Mouse (Mus musculus) midbrain, embryonic 10.5 days (tissue): Measurements from ENCODE around the gene Pms2. TPM values are rescaled to one million over a fixed set of nuclear protein-coding genes. Genes with fewer than 3 reads are reported as not detected.

ENCODE experiments used
- DNase-seq: peaks from one replicate; pipeline ENCODE4 v3.0.0-alpha.2; 2017; ENCODE audit warnings: low spot score
- H3K27ac ChIP-seq: fragments of 300-500 bp; sonication (generic); replicated peaks from 2 replicates; pipeline ENCODE4 v1.5.1; 2016; ENCODE audit warnings: mild to moderate bottlenecking
- H3K27me3 ChIP-seq: fragments of 300-500 bp; sonication (generic); 2 replicates; pipeline ENCODE4 v1.6.1; 2016; ENCODE audit warnings: low read depth, mild to moderate bottlenecking; ENCODE audit not compliant: poor library complexity, severe bottlenecking
- H3K36me3 ChIP-seq: fragments of 300-500 bp; sonication (generic); 2 replicates; pipeline ENCODE4 v1.6.1; 2016; ENCODE audit warnings: mild to moderate bottlenecking, moderate library complexity
- H3K4me1 ChIP-seq: fragments of 300-500 bp; sonication (generic); 2 replicates; pipeline ENCODE4 v1.6.1; 2016
- H3K4me3 ChIP-seq: fragments of 300-500 bp; sonication (generic); 2 replicates; pipeline ENCODE4 v1.5.1; 2016; ENCODE audit warnings: mild to moderate bottlenecking, moderate library complexity
- H3K9me3 ChIP-seq: fragments of 300-500 bp; sonication (generic); replicated peaks from 2 replicates; pipeline ENCODE4 v1.6.1; 2016; ENCODE audit warnings: mild to moderate bottlenecking
- WGBS: fragments of 180-500 bp; shearing (Covaris S2); methylation state at CpG from one replicate; pipeline ENCODE4 v1.1.7; 2016; 5-methylcytosine and 5-hydroxymethylcytosine counted together
- polyA plus RNA-seq: library from polyadenylated mRNA; unstranded; fragments of >200 nt; fragmentation: Nextera tagmentation; extraction: Ambion mirVana; gene quantifications from 2 replicates; pipeline ENCODE4 v1.2.1, GENCODE M21; 2016

Gene Pms2
- 34.8 and 36.8 TPM in 2 replicates for polyA plus RNA-seq

DNA sequence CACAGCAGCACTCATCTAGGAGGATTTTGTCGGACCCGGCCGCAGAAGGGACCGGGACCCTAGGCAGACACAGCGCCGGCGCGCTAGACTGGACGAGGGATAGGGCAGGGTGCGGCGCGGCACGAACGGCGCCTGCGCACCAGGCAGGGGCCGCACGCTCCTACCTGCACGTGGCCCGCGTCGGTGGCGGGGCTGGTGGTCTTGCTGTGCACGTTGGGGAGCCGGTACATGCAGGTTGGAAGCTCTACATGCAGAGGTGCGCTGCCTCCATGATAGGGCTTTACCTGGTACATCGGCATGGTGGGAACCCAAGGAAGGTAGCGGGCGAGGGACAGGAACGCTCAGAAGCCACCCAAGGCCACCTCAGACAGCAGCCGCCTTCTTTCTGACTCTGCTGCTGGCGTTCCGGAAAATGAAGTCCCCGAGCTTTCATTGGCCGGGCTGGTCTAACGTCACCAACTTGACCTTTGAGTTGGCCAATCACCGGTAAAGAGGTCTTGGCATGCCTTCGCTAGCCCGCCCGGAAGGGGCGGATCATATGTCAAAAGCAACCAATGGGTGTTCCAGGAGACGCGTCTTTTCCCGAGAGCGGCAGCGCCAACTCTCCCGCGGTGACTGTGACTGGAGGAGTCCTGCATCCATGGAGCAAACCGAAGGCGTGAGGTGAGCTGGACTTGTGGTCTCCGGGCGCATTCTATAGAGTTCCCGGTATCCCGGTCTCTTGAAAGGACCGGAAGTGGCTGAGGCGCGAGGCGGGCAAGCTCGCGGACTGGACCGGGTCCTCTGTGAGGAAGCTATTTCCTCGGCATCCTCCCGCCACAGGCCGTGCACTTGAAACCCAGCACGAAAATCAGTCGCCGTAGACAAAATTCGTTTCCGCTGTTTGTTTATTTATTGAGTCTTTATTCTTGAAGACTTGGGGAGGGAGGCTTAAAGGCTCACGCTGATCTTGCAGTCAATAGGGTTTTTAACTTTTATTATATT is at the start of gene Pms2, which contains the start of gene Aimp2:
Gene Pms2 (plus strand): TSS at position 548 of the 984 bp plus-strand sequence.
Gene Aimp2 (minus strand): TSS at position 431 of the 984 bp plus-strand sequence.
- H3K27me3 ChIP-seq = no peaks in the 10 kb centered on the region
- peaks cover 28% of the 10 kb centered on the region for H3K4me1 ChIP-seq
- peak within 1 kb of the TSS; percentile 87 for H3K27ac ChIP-seq
- peak; percentile 97 for DNase-seq
- peak within 1 kb of the TSS; percentile 78 for H3K4me3 ChIP-seq
- WGBS = under 1% methylated on average over 70 of the region's 70 CpGs
- H3K9me3 ChIP-seq = no peaks in the 10 kb centered on the region
- peaks cover 51% of the 10 kb centered on the region for H3K36me3 ChIP-seq

GRCm38 (mm10) chr5:143871547-143872169 is 38.1 kb upstream of the Pms2 start:
- Histone ChIP-seq H3K4me3 (no peak overlapping the region), H3K4me1 (no peaks in the 10 kb centered on the region), H3K27ac (no peak overlapping the region), H3K27me3 (no peaks in the 10 kb centered on the region), H3K36me3 (peaks cover 52% of the 10 kb centered on the region), H3K9me3 (no peaks in the 10 kb centered on the region)
- 92% methylated on average over 11 of the region's 11 CpGs for WGBS
- DNase-seq = no peak

DNA sequence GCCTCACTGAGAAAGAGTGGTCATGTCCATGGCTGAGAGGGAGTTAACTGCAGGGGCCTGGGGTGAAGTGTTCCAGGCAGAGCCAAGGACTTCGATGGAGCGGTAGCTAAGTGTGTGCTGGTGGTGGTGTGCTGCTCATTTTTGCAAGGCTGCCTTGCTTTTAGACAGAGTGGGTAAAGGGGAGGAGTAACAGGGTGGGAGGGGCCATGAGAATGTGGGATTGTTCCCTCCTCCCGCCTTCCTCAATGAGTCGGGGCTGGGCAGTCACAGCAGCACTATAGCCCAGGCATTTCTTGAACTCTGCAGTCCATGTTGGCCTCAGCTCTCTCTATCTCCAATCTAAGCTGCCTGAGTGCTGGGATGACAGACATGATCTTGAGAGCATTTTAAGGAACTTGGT is 35.2 kb upstream of the Pms2 start:
- Histone ChIP-seq H3K27me3 (no peaks in the 10 kb centered on the region), H3K27ac (no peak overlapping the region), H3K36me3 (peaks cover 81% of the 10 kb centered on the region), H3K4me1 (no peaks in the 10 kb centered on the region), H3K9me3 (no peaks in the 10 kb centered on the region), H3K4me3 (no peak overlapping the region)
- WGBS = 87% methylated on average over 4 of the region's 4 CpGs
- no peak for DNase-seq

GRCm38 (mm10) chr5:143885274-143885673 is 24.5 kb upstream of the Pms2 start:
- Histone ChIP-seq H3K27ac (no peak overlapping the region), H3K36me3 (peaks cover 99% of the 10 kb centered on the region), H3K4me3 (no peak overlapping the region), H3K27me3 (no peaks in the 10 kb centered on the region), H3K4me1 (no peaks in the 10 kb centered on the region), H3K9me3 (peaks cover 8% of the 10 kb centered on the region; the same call in 1 of the 2 replicates)
- no peak for DNase-seq
- 94% methylated on average over 3 of the region's 3 CpGs for WGBS

GRCm38 (mm10) chr5:143890741-143891140 is 19.0 kb upstream of the Pms2 start:
- no peaks in the 10 kb centered on the region for H3K27me3 ChIP-seq
- H3K9me3 ChIP-seq = peaks cover 5% of the 10 kb centered on the region; the same call in 1 of the 2 replicates
- 86% methylated on average over 6 of the region's 6 CpGs for WGBS
- H3K36me3 ChIP-seq = peaks cover 95% of the 10 kb centered on the region
- H3K4me3 ChIP-seq = no peak overlapping the region
- H3K27ac ChIP-seq = no peak overlapping the region
- H3K4me1 ChIP-seq = no peaks in the 10 kb centered on the region
- no peak for DNase-seq

GRCm38 (mm10) chr5:143892255-143892886 is 17.4 kb upstream of the Pms2 start:
- Histone ChIP-seq H3K27me3 (no peaks in the 10 kb centered on the region), H3K27ac (no peak overlapping the region), H3K4me3 (no peak overlapping the region), H3K9me3 (no peaks in the 10 kb centered on the region), H3K36me3 (peaks cover 92% of the 10 kb centered on the region), H3K4me1 (no peaks in the 10 kb centered on the region)
- no peak for DNase-seq
- 82% methylated on average over 9 of the region's 9 CpGs for WGBS

DNA sequence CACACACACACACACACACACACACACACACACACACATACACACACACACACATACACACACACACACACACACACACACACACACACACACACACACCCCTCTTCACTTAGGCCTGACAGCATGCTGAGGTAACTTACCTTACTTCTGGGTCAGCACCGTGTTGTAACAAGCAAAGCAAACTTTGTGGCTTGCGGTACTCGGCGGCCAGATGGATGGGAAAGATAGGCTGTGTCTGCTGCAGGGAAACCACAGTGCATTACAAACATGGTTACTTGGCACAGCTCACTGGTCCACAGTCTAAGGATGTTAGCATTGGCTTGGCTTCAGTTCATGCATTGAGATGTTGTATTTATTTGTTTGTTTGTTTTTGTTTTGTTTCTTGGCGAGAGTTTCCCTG is 16.4 kb upstream of the Pms2 start:
- H3K36me3 ChIP-seq = peaks cover 92% of the 10 kb centered on the region
- DNase-seq = no peak

DNA sequence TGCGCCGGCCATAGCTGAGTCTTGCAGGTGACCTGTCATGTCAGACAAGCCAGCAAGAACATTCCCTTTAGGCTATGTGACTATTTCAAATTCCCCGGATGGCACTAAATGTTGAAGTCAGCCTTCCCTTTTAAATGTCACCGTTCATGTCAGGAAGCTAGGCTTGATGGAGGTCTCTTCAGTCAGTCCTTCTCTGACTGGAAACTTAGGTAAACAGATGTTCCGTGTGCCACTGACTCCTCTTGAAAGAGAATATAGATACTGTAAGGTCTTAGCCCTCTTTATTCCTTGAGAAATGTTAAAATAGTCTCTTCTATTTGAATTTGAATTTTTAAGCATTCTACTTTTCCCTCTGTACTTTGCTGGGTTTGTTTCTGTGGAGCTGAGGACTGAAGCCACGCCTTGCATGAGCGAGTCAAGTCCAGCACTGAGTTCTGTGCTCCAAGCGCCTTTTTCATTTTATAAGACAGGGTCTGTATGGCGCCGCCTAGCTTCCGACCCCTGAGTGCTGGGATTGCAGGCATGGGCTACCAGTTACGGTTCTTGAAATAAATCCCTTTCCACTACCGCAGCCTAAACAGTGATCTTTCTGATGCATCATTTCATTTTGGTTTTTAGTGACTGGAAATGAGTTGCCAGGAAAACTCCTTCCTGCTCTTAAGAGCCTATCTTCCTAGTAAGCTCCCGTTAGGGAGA is 12.0 kb upstream of the Pms2 start, which contains the start of gene Ankrd61:
Gene Ankrd61 (minus strand): TSS at position 51 of the 696 bp plus-strand sequence.
- no peak within 1 kb of the TSS for H3K27ac ChIP-seq
- no peaks in the 10 kb centered on the region for H3K9me3 ChIP-seq
- 88% methylated on average over 14 of the region's 14 CpGs for WGBS
- no peaks in the 10 kb centered on the region for H3K27me3 ChIP-seq
- no peak within 1 kb of the TSS for H3K4me3 ChIP-seq
- no peak for DNase-seq
- H3K4me1 ChIP-seq = no peaks in the 10 kb centered on the region
- peaks cover 92% of the 10 kb centered on the region for H3K36me3 ChIP-seq

More for the DNA sequence above, 16.4 kb upstream of the Pms2 start:
- H3K27ac ChIP-seq = no peak overlapping the region
- WGBS = 87% methylated on average over 5 of the region's 5 CpGs
- no peaks in the 10 kb centered on the region for H3K9me3 ChIP-seq
- no peaks in the 10 kb centered on the region for H3K4me1 ChIP-seq
- H3K27me3 ChIP-seq = no peaks in the 10 kb centered on the region
- H3K4me3 ChIP-seq = no peak overlapping the region

GRCm38 (mm10) chr5:143902111-143902510 is 7.7 kb upstream of the Pms2 start:
- WGBS = 87% methylated on average over 3 of the region's 3 CpGs
- no peak overlapping the region for H3K27ac ChIP-seq
- DNase-seq = no peak
- H3K4me1 ChIP-seq = no peaks in the 10 kb centered on the region
- H3K4me3 ChIP-seq = no peak overlapping the region
- no peaks in the 10 kb centered on the region for H3K27me3 ChIP-seq
- H3K9me3 ChIP-seq = no peaks in the 10 kb centered on the region
- peaks cover 100% of the 10 kb centered on the region for H3K36me3 ChIP-seq

- 92% methylated on average over 4 of the region's 4 CpGs for WGBS
- H3K4me1 ChIP-seq = peaks cover 15% of the 10 kb centered on the region
- no peak overlapping the region for H3K4me3 ChIP-seq
- peaks cover 94% of the 10 kb centered on the region for H3K36me3 ChIP-seq
- no peaks in the 10 kb centered on the region for H3K27me3 ChIP-seq
- H3K9me3 ChIP-seq = no peaks in the 10 kb centered on the region
- DNase-seq = no peak
- no peak overlapping the region for H3K27ac ChIP-seq
Measured at GRCm38 (mm10) chr5:143903813-143904212, 6.0 kb upstream of the Pms2 start.

GRCm38 (mm10) chr5:143906429-143906828 is 3.3 kb upstream of the Pms2 start:
- H3K9me3 ChIP-seq = no peaks in the 10 kb centered on the region
- H3K27ac ChIP-seq = no peak overlapping the region
- H3K27me3 ChIP-seq = no peaks in the 10 kb centered on the region
- DNase-seq = no peak
- H3K4me3 ChIP-seq = no peak overlapping the region
- peaks cover 28% of the 10 kb centered on the region for H3K4me1 ChIP-seq
- 90% methylated on average over 8 of the region's 8 CpGs for WGBS
- peaks cover 67% of the 10 kb centered on the region for H3K36me3 ChIP-seq

DNA sequence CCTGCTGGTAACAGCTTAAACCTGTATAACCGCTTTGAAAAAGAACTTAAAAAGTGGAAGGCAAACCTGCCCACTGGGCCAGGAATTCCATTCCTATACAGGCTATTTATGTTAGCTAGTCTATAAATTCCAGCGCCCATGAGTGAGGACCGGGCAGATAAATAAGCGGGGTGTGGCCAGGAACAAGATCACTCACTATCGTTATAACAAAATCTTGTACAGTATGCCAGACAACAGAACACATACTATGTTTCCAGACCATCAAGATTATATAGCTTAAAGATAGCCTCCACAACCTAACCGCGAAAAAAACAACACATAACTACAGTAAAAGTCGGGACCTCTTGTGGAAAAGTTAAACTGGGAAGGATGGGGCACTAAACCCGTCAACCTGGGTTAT is 838 bp upstream of the Pms2 start:
- Histone ChIP-seq H3K4me1 (peaks cover 28% of the 10 kb centered on the region), H3K9me3 (no peaks in the 10 kb centered on the region), H3K27me3 (no peaks in the 10 kb centered on the region), H3K36me3 (peaks cover 52% of the 10 kb centered on the region), H3K4me3 (peak overlapping the region; percentile 78), H3K27ac (peak overlapping the region; percentile 87)
- WGBS = 5% methylated on average over 9 of the region's 9 CpGs
- no peak for DNase-seq
